In genomic region chr17:56502526-56502925, GRCm38 (mm10) we compare ENCODE assay signal across 10 mouse cellular contexts. TPM values are rescaled to one million over a fixed set of nuclear protein-coding genes. Genes with fewer than 3 reads are reported as not detected.
DNase-seq lines count a peak whose midpoint lies in the region; ATAC-seq and TF ChIP-seq lines count a peak whose summit lies in the region.
"Had no signal": no experiment of that assay in that cellular context is flagged by ENCODE, and none has a peak within 500 bp of the region (broad histone marks: within the 10 kb centered on the region; RNA-seq: fewer than 3 reads in every experiment).

No protein-coding gene starts in this region.

- peaks cover 2% of the 10 kb centered on the region for H3K4me1 ChIP-seq in liver, adult 2 months (ENCODE audit: control insufficient read depth, insufficient read depth, low read length)
- no peaks in the 10 kb centered on the region for H3K4me1 ChIP-seq in bone marrow macrophage, adult 2 months (ENCODE audit: control insufficient read depth, insufficient read depth, low read length)
- H3K4me1 ChIP-seq in cortical plate, adult 2 months (ENCODE audit: control insufficient read depth, insufficient read depth, low read length): peaks cover 3% of the 10 kb centered on the region; the same call in 1 of the 2 replicates
- peaks cover 25% of the 10 kb centered on the region for H3K4me1 ChIP-seq in midbrain, embryonic 12.5 days

- H3K9ac ChIP-seq in liver, adult 2 months (ENCODE audit: low read depth, low read length): no peak overlapping the region
- H3K9ac ChIP-seq in midbrain, embryonic 12.5 days (replicated peaks): no peak overlapping the region

- no peaks in the 10 kb centered on the region for H3K79me2 ChIP-seq in liver, adult 2 months (ENCODE audit: control insufficient read depth, insufficient read depth, low read length)

- DNase-seq in liver, adult 2 months (ENCODE audit: extremely low read depth, low read depth, low spot score): peak; percentile 25
- no peak for DNase-seq in liver
- DNase-seq in kidney, postnatal 4 days: peak; percentile 61 to 69
- no peak for DNase-seq in c-Kit-positive CD71-positive TER-119-positive erythroid progenitor cells, embryonic 14.5 days (ENCODE audit: low spot score)

- no peaks in the 10 kb centered on the region for H3K27me3 ChIP-seq in liver, adult 2 months (ENCODE audit: control insufficient read depth, insufficient read depth, low read length)
- H3K27me3 ChIP-seq in midbrain, embryonic 12.5 days: 0 out of 2 replicates have a peak, but pooled peaks cover 2% of the 10 kb centered on the region

- no peak overlapping the region for H3K4me3 ChIP-seq in liver, adult 2 months (ENCODE audit: insufficient read depth, low read depth, low read length)
- no peak overlapping the region for H3K4me3 ChIP-seq in bone marrow macrophage, adult 2 months (ENCODE audit: insufficient read depth, low read length)
- no peak overlapping the region for H3K4me3 ChIP-seq in cortical plate, adult 2 months (ENCODE audit: insufficient read depth, low read length)
- H3K4me3 ChIP-seq in midbrain, embryonic 12.5 days: no peak overlapping the region

- no peak for TF ChIP-seq POLR2A in liver, adult 2 months (IDR thresholded peaks at IDR 0.05; ENCODE audit: extremely low read depth, insufficient read depth, low read length)
- TF ChIP-seq POLR2A in bone marrow macrophage, adult 2 months (IDR thresholded peaks at IDR 0.05; ENCODE audit: borderline replicate concordance, low read depth, low read length): no peak
- TF ChIP-seq POLR2A in cortical plate, adult 2 months (IDR thresholded peaks at IDR 0.05; ENCODE audit: extremely low read depth, insufficient read depth, low read length): no peak

- no peaks in the 10 kb centered on the region for H3K36me3 ChIP-seq in liver, adult 2 months (ENCODE audit: control insufficient read depth, insufficient read depth, low read length)
- H3K36me3 ChIP-seq in midbrain, embryonic 12.5 days: no peaks in the 10 kb centered on the region

- peak; percentile 47; the same call in 1 of the 2 replicates for ATAC-seq in midbrain, embryonic 12.5 days (ENCODE audit: low FRiP score, low read depth)
- no peak for ATAC-seq in monocyte, adult 5-6 weeks (replicated peaks; ENCODE audit: insufficient number of reproducible peaks, low FRiP score, low TSS enrichment, poor library complexity, severe bottlenecking)

- 34% methylated on average over 9 of the region's 9 CpGs for WGBS in liver, adult 2 months
- WGBS in midbrain, embryonic 12.5 days: 32% methylated on average over 9 of the region's 9 CpGs

- TF ChIP-seq CTCF in liver, adult 2 months (IDR thresholded peaks at IDR 0.05; ENCODE audit: low read depth, low read length): 0 out of 2 replicates have a peak, but pooled peaks have one; percentile 26
- 0 out of 2 replicates have a peak, but pooled peaks have one; percentile 11 for TF ChIP-seq CTCF in bone marrow macrophage, adult 2 months (IDR thresholded peaks at IDR 0.05; ENCODE audit: low read depth, low read length)
- TF ChIP-seq CTCF in cortical plate, adult 2 months (IDR thresholded peaks at IDR 0.05; ENCODE audit: extremely low read depth, insufficient read depth, low read length): peak; percentile 25

- no peak overlapping the region for H3K27ac ChIP-seq in liver, adult 2 months (replicated peaks; ENCODE audit: insufficient read depth, low read depth, low read length)
- no peak overlapping the region for H3K27ac ChIP-seq in bone marrow macrophage, adult 2 months (ENCODE audit: insufficient read depth, low read depth, low read length)
- H3K27ac ChIP-seq in cortical plate, adult 2 months (ENCODE audit: insufficient read depth, low read length): no peak overlapping the region
- H3K27ac ChIP-seq in midbrain, embryonic 12.5 days (replicated peaks): no peak overlapping the region; the same call in 1 of the 2 replicates

- H3K9me3 ChIP-seq in midbrain, embryonic 12.5 days: peaks cover 4% of the 10 kb centered on the region; the same call in 1 of the 2 replicates

- H3K4me2 ChIP-seq in midbrain, embryonic 12.5 days (replicated peaks): no peak overlapping the region

RNA-seq across cellular contexts. Expression of gene Znrf4, which starts 9.7 kb away (rescaled TPM):
- total RNA-seq in liver, adult 2 months (2014; rRNA removed): not detected in 2 replicates
- polyA plus RNA-seq in liver, adult 2 months (2012; rRNA removed): not detected in 2 replicates
- polyA plus RNA-seq in bone marrow macrophage, adult 2 months (2012; ENCODE audit: insufficient read depth, insufficient read length, missing spikeins): not detected in 2 replicates
- not detected in 2 replicates for polyA plus RNA-seq in cortical plate, adult 2 months (2012; rRNA removed)
- not detected in 2 replicates for polyA plus RNA-seq in midbrain, embryonic 12.5 days (2016; fragmentation: Nextera tagmentation; extraction: Ambion mirVana)
- total RNA-seq in monocyte, adult 5-6 weeks (2017): not detected in 3 replicates
- total RNA-seq: common myeloid progenitor, adult 5-6 weeks had no signal
- polyA plus RNA-seq: large intestine, adult 2 months had no signal

RNA-seq across cellular contexts. Expression of gene Ptprs, which starts 26.2 kb away (rescaled TPM):
- total RNA-seq in liver, adult 2 months (2014; rRNA removed): 4.4 and 6.0 TPM in 2 replicates
- 7.5 and 10.2 TPM in 2 replicates for polyA plus RNA-seq in liver, adult 2 months (2012; rRNA removed)
- polyA plus RNA-seq in bone marrow macrophage, adult 2 months (2012; ENCODE audit: insufficient read depth, insufficient read length, missing spikeins): 75.2 and 77.2 TPM in 2 replicates
- polyA plus RNA-seq in cortical plate, adult 2 months (2012; rRNA removed): 688 and 773 TPM in 2 replicates
- polyA plus RNA-seq in midbrain, embryonic 12.5 days (2016; fragmentation: Nextera tagmentation; extraction: Ambion mirVana): 290 and 332 TPM in 2 replicates
- total RNA-seq in monocyte, adult 5-6 weeks (2017): 15.5 to 40.8 TPM (median 16.3 TPM) in 3 replicates

RNA-seq across cellular contexts. Expression of gene Gm20219, which starts 51.7 kb away (rescaled TPM):
- total RNA-seq in liver, adult 2 months (2014; rRNA removed): not detected in 2 replicates
- polyA plus RNA-seq in liver, adult 2 months (2012; rRNA removed): 0.14 and 0.31 TPM in 2 replicates
- 1.6 and 2.1 TPM in 2 replicates for polyA plus RNA-seq in bone marrow macrophage, adult 2 months (2012; ENCODE audit: insufficient read depth, insufficient read length, missing spikeins)
- polyA plus RNA-seq in cortical plate, adult 2 months (2012; rRNA removed): 2.1 and 3.2 TPM in 2 replicates
- 1.6 and 1.9 TPM in 2 replicates for polyA plus RNA-seq in midbrain, embryonic 12.5 days (2016; fragmentation: Nextera tagmentation; extraction: Ambion mirVana)
- total RNA-seq in monocyte, adult 5-6 weeks (2017): 1.2 to 2.0 TPM (median 1.4 TPM) in 3 replicates
- total RNA-seq: common myeloid progenitor, adult 5-6 weeks had no signal

Comparison
In these comparisons a context has a peak if more than half of its experiments do, and no peak if none do; other contexts are left out.
1. DNase-seq: peak in liver, adult 2 months (single experiment) and kidney, postnatal 4 days (2 of 2); none in liver (single experiment) and c-Kit-positive CD71-positive TER-119-positive erythroid progenitor cells, embryonic 14.5 days (single experiment).
2. Peak in every context shown above with its lines, with median percentiles within 50 percentile points of each other: CTCF ChIP-seq.